Mouse (Mus musculus): ENCODE measurements at regions not wholly inside any gene's neighbourhood (a gene's known extent, or its start where the extent isn't known, plus 50 kb on each side); places are given as distances from the start of the nearest gene placed in this dataset.

DNA sequence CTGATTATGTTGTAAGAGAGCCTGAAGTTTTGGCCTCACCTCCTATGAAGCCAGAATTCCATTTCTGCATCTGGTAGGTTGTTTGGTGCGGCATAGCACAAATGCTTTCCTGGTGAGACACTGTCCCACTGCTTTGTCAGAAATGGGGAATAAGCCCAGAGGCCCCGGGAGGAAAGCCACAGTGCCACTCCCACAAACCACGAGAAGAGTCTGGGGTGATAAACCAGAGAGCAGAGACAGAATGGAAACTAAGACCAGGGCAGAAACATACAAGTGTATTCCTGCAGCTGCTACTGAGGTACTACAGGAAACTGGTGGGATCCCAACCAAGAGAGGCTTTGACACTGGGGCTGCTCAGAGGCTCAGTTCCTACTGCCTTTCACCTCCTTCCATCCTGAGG, 123.6 kb downstream of the Cyp26a1 start:
- no peak for DNase-seq (ENCODE audit: low spot score, missing footprints)
- no peak overlapping the region for H3K4me2 ChIP-seq
- H3K4me3 ChIP-seq (ENCODE audit: low read depth, low read length) = no peak overlapping the region
- H3K36me3 ChIP-seq (ENCODE audit: control insufficient read depth, insufficient read depth, low read length) = no peaks in the 10 kb centered on the region
- no peaks in the 10 kb centered on the region for H3K4me1 ChIP-seq (ENCODE audit: control insufficient read depth, insufficient read depth, low read length)
- no peak for ATAC-seq (ENCODE audit: low FRiP score)
- no peak overlapping the region for H3K9ac ChIP-seq (ENCODE audit: low read length)
- no peaks in the 10 kb centered on the region for H3K27me3 ChIP-seq (ENCODE audit: control insufficient read depth, insufficient read depth, low read length)
- H3K9me3 ChIP-seq (ENCODE audit: control insufficient read depth, low read length) = no peaks in the 10 kb centered on the region
- no peak overlapping the region for H3K27ac ChIP-seq (ENCODE audit: low read depth, low read length)
- WGBS = 69% methylated on average over 3 of the region's 3 CpGs

- ATAC-seq (ENCODE audit: low FRiP score) = no peak
- H3K27ac ChIP-seq (ENCODE audit: low read depth, low read length) = no peak overlapping the region
Measured at GRCm38 (mm10) chr19:37821671-37822190, 124.1 kb downstream of the Cyp26a1 start.

DNA sequence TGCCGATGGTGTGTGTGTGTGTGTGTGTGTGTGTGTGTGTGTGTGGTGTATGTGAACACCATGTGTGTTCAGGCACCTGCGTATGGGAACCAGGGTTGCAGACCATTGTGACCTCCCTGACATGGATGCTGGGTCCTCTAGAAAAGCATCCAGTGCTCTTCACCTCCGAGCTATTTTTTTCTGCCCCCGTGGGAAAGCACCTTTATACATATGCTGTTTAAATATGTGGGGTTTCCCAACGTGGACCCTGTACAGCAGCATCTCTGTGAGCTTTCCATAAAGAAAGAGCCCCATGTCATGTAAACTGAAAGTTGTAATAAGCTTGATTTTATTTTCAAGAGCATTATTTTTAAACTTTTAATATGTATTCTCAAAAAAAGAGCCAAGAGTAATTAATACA, 126.6 kb downstream of the Cyp26a1 start:
- Histone ChIP-seq H3K27ac (ENCODE audit: low read depth, low read length) (no peak overlapping the region), H3K4me1 (ENCODE audit: control insufficient read depth, insufficient read depth, low read length) (no peaks in the 10 kb centered on the region), H3K4me2 (no peak overlapping the region), H3K9ac (ENCODE audit: low read length) (no peak overlapping the region), H3K4me3 (ENCODE audit: low read depth, low read length) (no peak overlapping the region), H3K9me3 (ENCODE audit: control insufficient read depth, low read length) (no peaks in the 10 kb centered on the region), H3K36me3 (ENCODE audit: control insufficient read depth, insufficient read depth, low read length) (no peaks in the 10 kb centered on the region), H3K27me3 (ENCODE audit: control insufficient read depth, insufficient read depth, low read length) (no peaks in the 10 kb centered on the region)
- no peak for DNase-seq (ENCODE audit: low spot score, missing footprints)
- ATAC-seq (ENCODE audit: low FRiP score) = no peak
- 87% methylated on average over 5 of the region's 5 CpGs for WGBS

More at GRCm38 (mm10) chr19:37821671-37822190, 124.1 kb downstream of the Cyp26a1 start:
- no peak overlapping the region for H3K4me3 ChIP-seq (ENCODE audit: low read depth, low read length)
- no peak overlapping the region for H3K4me2 ChIP-seq
- DNase-seq (ENCODE audit: low spot score, missing footprints) = no peak
- H3K36me3 ChIP-seq (ENCODE audit: control insufficient read depth, insufficient read depth, low read length) = no peaks in the 10 kb centered on the region
- no peaks in the 10 kb centered on the region for H3K4me1 ChIP-seq (ENCODE audit: control insufficient read depth, insufficient read depth, low read length)
- WGBS = 76% methylated on average over 3 of the region's 3 CpGs
- H3K27me3 ChIP-seq (ENCODE audit: control insufficient read depth, insufficient read depth, low read length) = no peaks in the 10 kb centered on the region
- H3K9ac ChIP-seq (ENCODE audit: low read length) = no peak overlapping the region
- no peaks in the 10 kb centered on the region for H3K9me3 ChIP-seq (ENCODE audit: control insufficient read depth, low read length)

- no peak for ATAC-seq (ENCODE audit: low FRiP score)
- Histone ChIP-seq H3K4me1 (ENCODE audit: control insufficient read depth, insufficient read depth, low read length) (no peaks in the 10 kb centered on the region), H3K9ac (ENCODE audit: low read length) (no peak overlapping the region), H3K4me2 (no peak overlapping the region), H3K9me3 (ENCODE audit: control insufficient read depth, low read length) (no peaks in the 10 kb centered on the region), H3K4me3 (ENCODE audit: low read depth, low read length) (no peak overlapping the region), H3K36me3 (ENCODE audit: control insufficient read depth, insufficient read depth, low read length) (no peaks in the 10 kb centered on the region), H3K27me3 (ENCODE audit: control insufficient read depth, insufficient read depth, low read length) (no peaks in the 10 kb centered on the region), H3K27ac (ENCODE audit: low read depth, low read length) (no peak overlapping the region)
- DNase-seq (ENCODE audit: low spot score, missing footprints) = no peak
Measured at GRCm38 (mm10) chr19:37831406-37831805, 133.8 kb downstream of the Cyp26a1 start.

- no peak overlapping the region for H3K9ac ChIP-seq (ENCODE audit: low read length)
- DNase-seq (ENCODE audit: low spot score, missing footprints) (no peak), ATAC-seq (ENCODE audit: low FRiP score) (no peak)
- no peak overlapping the region for H3K4me3 ChIP-seq (ENCODE audit: low read depth, low read length)
- 56% methylated on average over 5 of the region's 5 CpGs for WGBS
- no peaks in the 10 kb centered on the region for H3K36me3 ChIP-seq (ENCODE audit: control insufficient read depth, insufficient read depth, low read length)
- no peaks in the 10 kb centered on the region for H3K9me3 ChIP-seq (ENCODE audit: control insufficient read depth, low read length)
- H3K4me1 ChIP-seq (ENCODE audit: control insufficient read depth, insufficient read depth, low read length) = no peaks in the 10 kb centered on the region
- H3K27me3 ChIP-seq (ENCODE audit: control insufficient read depth, insufficient read depth, low read length) = no peaks in the 10 kb centered on the region
- no peak overlapping the region for H3K27ac ChIP-seq (ENCODE audit: low read depth, low read length)
- H3K4me2 ChIP-seq = no peak overlapping the region
Measured at GRCm38 (mm10) chr19:37836900-37837299, 139.3 kb downstream of the Cyp26a1 start.

All from midbrain, embryonic 11.5 days (tissue).